Mouse (Mus musculus) c-Kit-positive CD71-positive TER-119-negative erythroid progenitor cells, embryonic 14.5 days (primary cell): Measurements from ENCODE around the gene Cwf19l1.
A peak's percentile ranks its signal among the peaks of the same experiment; 100 is the strongest.
"Not testable (repeated sequence)": the region's sequence is repeated elsewhere in the genome, so short reads cannot be mapped to it uniquely, and the experiment has no call there.

ENCODE experiments used
- DNase-seq: peaks from one replicate; pipeline ENCODE4 v3.0.0-alpha.2; 2013; ENCODE audit warnings: low read depth

Cwf19l1 gene

GRCm38 (mm10) chr19:44135072-44135959 lies at the start of gene Cwf19l1:
Cwf19l1 (minus strand) TSS chr19:44135876.
- DNase-seq: peak; percentile 84

- no peak for DNase-seq
Observed at GRCm38 (mm10) chr19:44183968-44184367, 48.3 kb upstream of the Cwf19l1 start.

GRCm38 (mm10) chr19:44180502-44180901 lies 44.8 kb upstream of the Cwf19l1 start:
- no peak for DNase-seq

GRCm38 (mm10) chr19:44176741-44177140 lies 41.1 kb upstream of the Cwf19l1 start:
- no peak for DNase-seq

- DNase-seq: no peak
Observed at GRCm38 (mm10) chr19:44174835-44175234, 39.2 kb upstream of the Cwf19l1 start.

GRCm38 (mm10) chr19:44161515-44161914 lies 25.8 kb upstream of the Cwf19l1 start:
- no peak for DNase-seq

GRCm38 (mm10) chr19:44159386-44159785 lies 23.7 kb upstream of the Cwf19l1 start:
- DNase-seq: no peak

- no peak for DNase-seq
Observed at GRCm38 (mm10) chr19:44157005-44157404, 21.3 kb upstream of the Cwf19l1 start.

GRCm38 (mm10) chr19:44153781-44154180 lies 18.1 kb upstream of the Cwf19l1 start:
- DNase-seq: no peak

GRCm38 (mm10) chr19:44148991-44149390 lies 13.3 kb upstream of the Cwf19l1 start:
- no peak for DNase-seq

- no peak for DNase-seq
Observed at GRCm38 (mm10) chr19:44148345-44148744, 12.7 kb upstream of the Cwf19l1 start.

GRCm38 (mm10) chr19:44146951-44147350 lies 11.3 kb upstream of the Cwf19l1 start:
- no peak for DNase-seq

GRCm38 (mm10) chr19:44146568-44146879 lies 10.8 kb upstream of the Cwf19l1 start:
- DNase-seq: no peak

- DNase-seq: peak; percentile 74
Observed at GRCm38 (mm10) chr19:44145702-44146567, 10.3 kb upstream of the Cwf19l1 start, which contains the start of gene Bloc1s2. Bloc1s2 (minus strand) TSS chr19:44146446.

GRCm38 (mm10) chr19:44144366-44144765 lies 8.7 kb upstream of the Cwf19l1 start:
- DNase-seq: no peak

GRCm38 (mm10) chr19:44135960-44136485 lies 347 bp upstream of the Cwf19l1 start:
- no peak for DNase-seq

GRCm38 (mm10) chr19:44132917-44133316 lies 2.8 kb downstream of the Cwf19l1 start:
- DNase-seq: no peak

- DNase-seq: no peak
Observed at GRCm38 (mm10) chr19:44128560-44128959, 7.1 kb downstream of the Cwf19l1 start.

- no peak for DNase-seq
Observed at GRCm38 (mm10) chr19:44127729-44128497, 7.8 kb downstream of the Cwf19l1 start.

- no peak for DNase-seq
Observed at GRCm38 (mm10) chr19:44121137-44121536, 14.5 kb downstream of the Cwf19l1 start.

- not testable (repeated sequence) for DNase-seq
Observed at GRCm38 (mm10) chr19:44120686-44121085, 15.0 kb downstream of the Cwf19l1 start.

GRCm38 (mm10) chr19:44117793-44118192 lies 17.9 kb downstream of the Cwf19l1 start:
- no peak for DNase-seq
